Comparison of ENCODE assay signal across 8 mouse cellular contexts in genomic region chr14:20696986-20697385, GRCm38 (mm10). TPM values are rescaled to one million over a fixed set of nuclear protein-coding genes. Genes with fewer than 3 reads are reported as not detected.
DNase-seq lines count a peak whose midpoint lies in the region; ATAC-seq lines count a peak whose summit lies in the region.

No protein-coding gene starts in this region.

- intact Hi-C loops in left cerebral cortex, postnatal 4 days (cut with DNase I) = no loop called here

- no peaks in the 10 kb centered on the region for H3K27me3 ChIP-seq in forebrain, embryonic 15.5 days
- no peaks in the 10 kb centered on the region for H3K27me3 ChIP-seq in hindbrain, embryonic 16.5 days (replicated peaks; ENCODE audit: control insufficient read depth, insufficient read depth, low read length)

- peak overlapping the region; percentile 92; the same call in 1 of the 2 replicates for H3K9ac ChIP-seq in forebrain, embryonic 15.5 days (replicated peaks)
- peak overlapping the region; percentile 98 for H3K9ac ChIP-seq in hindbrain, embryonic 16.5 days (ENCODE audit: low read depth, low read length)

- peaks cover 30% of the 10 kb centered on the region for H3K36me3 ChIP-seq in forebrain, embryonic 15.5 days
- H3K36me3 ChIP-seq in hindbrain, embryonic 16.5 days (ENCODE audit: control insufficient read depth, insufficient read depth, low read length) = peaks cover 16% of the 10 kb centered on the region

- H3K4me2 ChIP-seq in forebrain, embryonic 15.5 days (replicated peaks) = peak overlapping the region; percentile 76
- peak overlapping the region; percentile 91 for H3K4me2 ChIP-seq in hindbrain, embryonic 16.5 days (ENCODE audit: low read length)

- no peak for ATAC-seq in forebrain, embryonic 15.5 days (replicated peaks)
- no peak for ATAC-seq in hindbrain, embryonic 16.5 days
- 0 out of 2 replicates have a peak, but pooled peaks have one; percentile 37 for ATAC-seq in megakaryocyte-erythroid progenitor cell, adult 5-6 weeks (replicated peaks; ENCODE audit: low FRiP score, low TSS enrichment, poor library complexity, severe bottlenecking)

- peak overlapping the region; percentile 86 for H3K4me3 ChIP-seq in forebrain, embryonic 15.5 days
- peak overlapping the region; percentile 95 for H3K4me3 ChIP-seq in hindbrain, embryonic 16.5 days (ENCODE audit: low read length)

- no peaks in the 10 kb centered on the region for H3K9me3 ChIP-seq in forebrain, embryonic 15.5 days
- no peaks in the 10 kb centered on the region for H3K9me3 ChIP-seq in hindbrain, embryonic 16.5 days (ENCODE audit: control insufficient read depth, low read length)

- WGBS in forebrain, embryonic 15.5 days = 6% methylated on average over 1 of the region's 1 CpGs
- 0% methylated on average over 1 of the region's 1 CpGs for WGBS in hindbrain, embryonic 16.5 days

- peak overlapping the region; percentile 9; the same call in 1 of the 2 replicates for H3K27ac ChIP-seq in forebrain, embryonic 15.5 days (replicated peaks)
- no peak overlapping the region for H3K27ac ChIP-seq in hindbrain, embryonic 16.5 days (ENCODE audit: low read depth, low read length)

- peaks cover 70% of the 10 kb centered on the region for H3K4me1 ChIP-seq in forebrain, embryonic 15.5 days
- peaks cover 64% of the 10 kb centered on the region for H3K4me1 ChIP-seq in hindbrain, embryonic 16.5 days (ENCODE audit: control insufficient read depth, insufficient read depth, low read depth, low read length)

- peak; percentile 34 for DNase-seq in gastrocnemius, adult 18-20 months (ENCODE audit: low spot score)
- no peak for DNase-seq in gastrocnemius, postnatal 4 days (ENCODE audit: low spot score in 2 of 2)
- peak; percentile 14 for DNase-seq in brain, embryonic 18.5 days (ENCODE audit: low read depth, low spot score)
- DNase-seq in left cerebral cortex, postnatal 4 days = peak; percentile 36
- DNase-seq in telencephalon, adult 2 months (ENCODE audit: low read depth, low spot score) = peak; percentile 78

RNA-seq across cellular contexts. Expression of gene Fut11, which starts 2.2 kb away (rescaled TPM):
- 1 to 10 TPM; 1.8 to 2.1 TPM for total RNA-seq in gastrocnemius, adult 18-20 months (2021)
- 10 to 100 TPM; 16.0 to 16.4 TPM for total RNA-seq in gastrocnemius, postnatal 4 days (2021)
- 23.1 and 23.9 TPM in 2 replicates for polyA plus RNA-seq in forebrain, embryonic 15.5 days (2015; fragmentation: Nextera tagmentation; extraction: Ambion mirVana)
- polyA plus RNA-seq in hindbrain, embryonic 16.5 days (2015; fragmentation: Nextera tagmentation; extraction: Ambion mirVana) = 29.1 and 30.1 TPM in 2 replicates
- total RNA-seq in left cerebral cortex, postnatal 4 days (2021) = 10 to 100 TPM; 21.9 to 22.3 TPM
- total RNA-seq in megakaryocyte-erythroid progenitor cell, adult 5-6 weeks (2014; fragmentation: Nextera tagmentation) = 6.7 and 8.6 TPM in 2 replicates
- total RNA-seq in megakaryocyte-erythroid progenitor cell, adult 5-6 weeks (2017) = 2.7 and 3.7 TPM in 2 replicates

RNA-seq across cellular contexts. Expression of gene Chchd1, which starts 5.8 kb away (rescaled TPM):
- 100 to 1,000 TPM; 126 to 132 TPM for total RNA-seq in gastrocnemius, adult 18-20 months (2021)
- 10 to 100 TPM; 78.0 to 85.7 TPM for total RNA-seq in gastrocnemius, postnatal 4 days (2021)
- polyA plus RNA-seq in forebrain, embryonic 15.5 days (2015; fragmentation: Nextera tagmentation; extraction: Ambion mirVana) = 213 TPM in 2 replicates
- 148 and 163 TPM in 2 replicates for polyA plus RNA-seq in hindbrain, embryonic 16.5 days (2015; fragmentation: Nextera tagmentation; extraction: Ambion mirVana)
- 10 to 100 TPM; 75.5 to 76.4 TPM for total RNA-seq in left cerebral cortex, postnatal 4 days (2021)
- 202 and 239 TPM in 2 replicates for total RNA-seq in megakaryocyte-erythroid progenitor cell, adult 5-6 weeks (2014; fragmentation: Nextera tagmentation)
- 102 and 122 TPM in 2 replicates for total RNA-seq in megakaryocyte-erythroid progenitor cell, adult 5-6 weeks (2017)

RNA-seq across cellular contexts. Expression of gene Zswim8, which starts 10.4 kb away (rescaled TPM):
- 10 to 100 TPM; 27.3 to 36.0 TPM for total RNA-seq in gastrocnemius, adult 18-20 months (2021)
- 10 to 100 TPM; 81.5 to 83.6 TPM for total RNA-seq in gastrocnemius, postnatal 4 days (2021)
- polyA plus RNA-seq in forebrain, embryonic 15.5 days (2015; fragmentation: Nextera tagmentation; extraction: Ambion mirVana) = 46.1 and 47.1 TPM in 2 replicates
- polyA plus RNA-seq in hindbrain, embryonic 16.5 days (2015; fragmentation: Nextera tagmentation; extraction: Ambion mirVana) = 36.1 and 42.2 TPM in 2 replicates
- 100 to 1,000 TPM; 182 to 183 TPM for total RNA-seq in left cerebral cortex, postnatal 4 days (2021)
- 34.3 and 35.6 TPM in 2 replicates for total RNA-seq in megakaryocyte-erythroid progenitor cell, adult 5-6 weeks (2014; fragmentation: Nextera tagmentation)
- 16.5 and 22.0 TPM in 2 replicates for total RNA-seq in megakaryocyte-erythroid progenitor cell, adult 5-6 weeks (2017)

RNA-seq across cellular contexts. Expression of gene Sec24c, which starts 22.9 kb away (rescaled TPM):
- 10 to 100 TPM; 65.7 to 75.8 TPM for total RNA-seq in gastrocnemius, adult 18-20 months (2021)
- 10 to 100 TPM; 95.4 to 97.9 TPM for total RNA-seq in gastrocnemius, postnatal 4 days (2021)
- 83.9 and 85.5 TPM in 2 replicates for polyA plus RNA-seq in forebrain, embryonic 15.5 days (2015; fragmentation: Nextera tagmentation; extraction: Ambion mirVana)
- polyA plus RNA-seq in hindbrain, embryonic 16.5 days (2015; fragmentation: Nextera tagmentation; extraction: Ambion mirVana) = 80.6 and 103 TPM in 2 replicates
- total RNA-seq in left cerebral cortex, postnatal 4 days (2021) = 100 to 1,000 TPM; 124 to 151 TPM
- total RNA-seq in megakaryocyte-erythroid progenitor cell, adult 5-6 weeks (2014; fragmentation: Nextera tagmentation) = 99.9 and 104 TPM in 2 replicates
- 50.4 and 55.1 TPM in 2 replicates for total RNA-seq in megakaryocyte-erythroid progenitor cell, adult 5-6 weeks (2017)

RNA-seq across cellular contexts. Expression of gene Synpo2l, which starts 28.8 kb away (rescaled TPM):
- 100 to 1,000 TPM; 141 to 171 TPM for total RNA-seq in gastrocnemius, adult 18-20 months (2021)
- 100 to 1,000 TPM; 274 to 291 TPM for total RNA-seq in gastrocnemius, postnatal 4 days (2021)
- 0.11 and 0.17 TPM in 2 replicates for polyA plus RNA-seq in forebrain, embryonic 15.5 days (2015; fragmentation: Nextera tagmentation; extraction: Ambion mirVana)
- polyA plus RNA-seq in hindbrain, embryonic 16.5 days (2015; fragmentation: Nextera tagmentation; extraction: Ambion mirVana) = 0.23 and 1.6 TPM in 2 replicates
- total RNA-seq in left cerebral cortex, postnatal 4 days (2021) = under 1 TPM; 0.16 to 0.28 TPM
- total RNA-seq in megakaryocyte-erythroid progenitor cell, adult 5-6 weeks (2014; fragmentation: Nextera tagmentation) = not detected in 2 replicates
- total RNA-seq in megakaryocyte-erythroid progenitor cell, adult 5-6 weeks (2017) = 0.05 and 0.46 TPM in 2 replicates

Comparison
In these comparisons a context has a peak if more than half of its experiments do, and no peak if none do; other contexts are left out.
1. DNase-seq: peak in gastrocnemius, adult 18-20 months (single experiment), brain, embryonic 18.5 days (single experiment), left cerebral cortex, postnatal 4 days (single experiment) and telencephalon, adult 2 months (single experiment); none in gastrocnemius, postnatal 4 days (0 of 2).